Mouse (Mus musculus) WW6 (cell line): ENCODE measurements around the gene Cdon.
A peak's percentile ranks its signal among the peaks of the same experiment; 100 is the strongest.

Experiments used
- DNase-seq: peaks from one replicate; pipeline ENCODE4 v3.0.0-alpha.2; 2013; ENCODE audit warnings: low read depth, low spot score

The Cdon gene

DNA sequence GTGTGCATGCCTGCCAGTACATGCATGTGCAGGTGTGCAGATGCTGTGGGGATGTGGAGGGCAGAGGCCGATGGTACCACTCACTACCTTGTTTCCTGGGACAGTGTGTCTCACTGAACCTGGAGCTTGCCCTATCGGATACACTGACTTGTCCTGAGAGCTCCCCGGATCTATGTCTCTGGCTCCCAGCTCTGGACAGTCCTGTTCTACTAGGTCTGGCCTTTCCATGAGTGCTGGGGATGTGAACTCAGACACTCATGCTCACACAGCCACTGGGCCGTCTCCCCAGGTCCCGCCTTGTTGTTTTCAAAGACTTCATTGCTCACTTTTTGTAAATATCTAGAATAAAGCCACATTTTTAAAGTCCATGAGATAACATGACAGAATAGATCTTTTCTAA, 120.1 kb downstream of the Cdon start:
- DNase-seq, result no peak

DNA sequence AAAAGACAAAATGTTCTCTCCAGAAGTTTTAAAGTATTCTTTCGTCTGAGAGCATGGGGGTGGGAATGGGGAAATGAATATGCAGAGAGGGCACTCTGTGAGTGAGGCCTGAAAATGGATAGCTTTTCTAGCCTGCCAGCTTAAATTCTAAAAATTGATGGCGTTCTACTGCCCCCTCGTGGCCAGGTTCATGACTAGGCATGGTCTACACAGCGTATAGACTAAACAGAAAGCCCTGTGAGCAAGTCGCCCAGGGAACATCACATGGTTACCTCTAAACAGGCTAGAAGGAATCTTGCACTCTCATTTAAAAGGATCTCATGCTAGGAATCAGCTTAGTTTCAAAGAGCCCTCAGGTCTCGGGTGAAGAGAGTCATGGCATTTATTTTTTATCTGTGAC, 120.6 kb downstream of the Cdon start:
- peak; percentile 36 for DNase-seq

DNA sequence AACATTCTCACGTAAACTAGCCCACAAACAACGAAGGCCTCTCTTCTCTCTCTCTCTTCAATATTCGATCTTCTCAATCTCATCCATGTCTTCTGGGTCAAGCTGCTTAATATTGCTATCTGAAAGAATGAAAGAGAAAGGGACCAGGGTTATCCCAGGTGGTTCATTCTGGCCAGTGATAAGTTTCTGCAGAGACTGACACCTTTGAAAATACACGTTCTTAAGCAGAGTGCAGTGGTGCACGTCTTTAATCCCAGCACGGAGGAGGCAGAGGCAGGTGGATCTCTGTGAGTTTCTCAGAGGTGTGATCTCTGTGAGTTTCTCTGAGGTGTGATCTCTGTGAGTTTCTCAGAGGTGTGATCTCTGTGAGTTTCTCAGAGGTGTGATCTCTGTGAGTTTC, 121.0 kb downstream of the Cdon start:
- no peak for DNase-seq

DNA sequence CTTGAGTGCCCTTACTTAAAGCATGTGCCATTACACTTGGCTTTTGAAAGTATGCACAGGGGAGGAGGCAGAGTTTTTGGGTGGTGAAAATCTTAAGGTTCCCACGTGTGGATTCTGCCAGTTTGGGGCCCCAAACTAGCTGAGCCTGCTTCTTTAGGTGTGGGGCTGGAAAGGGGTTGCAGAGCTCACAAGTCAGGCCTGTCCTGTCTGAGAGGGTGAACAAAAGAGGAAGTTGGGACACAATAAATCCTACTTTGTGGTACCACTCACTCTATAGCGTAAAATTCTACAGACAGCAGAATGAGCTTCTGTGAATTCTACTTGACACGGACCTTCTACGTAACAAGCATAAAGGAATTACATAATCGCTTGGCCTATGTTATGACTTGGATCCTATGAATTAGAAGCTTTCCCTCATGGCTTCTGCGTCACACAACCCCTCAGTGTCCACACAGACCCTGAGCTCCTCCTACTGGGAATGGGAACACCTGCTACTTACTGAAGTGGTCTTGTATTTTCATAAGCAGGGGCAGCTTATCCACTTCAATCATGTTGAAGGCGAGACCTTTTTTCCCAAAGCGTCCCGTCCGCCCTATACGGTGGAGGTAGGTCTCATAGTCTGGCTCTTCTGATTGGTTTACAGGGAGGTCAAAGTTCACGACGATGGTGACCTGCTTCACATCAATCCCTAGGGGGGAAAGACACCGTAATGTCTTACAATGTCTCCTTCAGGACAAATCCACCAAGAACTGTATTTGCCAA, 122.4 kb downstream of the Cdon start:
- DNase-seq, result no peak

DNA sequence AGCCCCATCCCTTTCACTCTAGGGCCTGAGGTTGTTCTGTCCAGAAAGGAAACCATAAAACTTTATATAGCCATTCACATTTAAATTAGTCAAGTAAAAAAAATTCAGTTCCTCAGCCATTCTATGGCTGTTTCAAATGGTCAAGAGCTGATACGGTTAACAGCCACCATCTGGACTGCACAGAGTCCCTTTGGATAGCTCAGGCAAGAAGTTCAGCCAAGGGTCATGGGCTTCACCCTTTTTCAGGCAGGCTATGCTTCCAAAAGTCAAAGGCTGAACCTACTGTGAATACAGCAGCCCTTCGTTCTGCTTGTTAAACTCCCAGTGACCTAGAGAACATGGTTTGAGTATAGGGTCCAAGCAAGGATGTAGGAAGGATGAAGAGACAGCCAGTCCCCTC, 123.7 kb downstream of the Cdon start:
- DNase-seq, result no peak

DNA sequence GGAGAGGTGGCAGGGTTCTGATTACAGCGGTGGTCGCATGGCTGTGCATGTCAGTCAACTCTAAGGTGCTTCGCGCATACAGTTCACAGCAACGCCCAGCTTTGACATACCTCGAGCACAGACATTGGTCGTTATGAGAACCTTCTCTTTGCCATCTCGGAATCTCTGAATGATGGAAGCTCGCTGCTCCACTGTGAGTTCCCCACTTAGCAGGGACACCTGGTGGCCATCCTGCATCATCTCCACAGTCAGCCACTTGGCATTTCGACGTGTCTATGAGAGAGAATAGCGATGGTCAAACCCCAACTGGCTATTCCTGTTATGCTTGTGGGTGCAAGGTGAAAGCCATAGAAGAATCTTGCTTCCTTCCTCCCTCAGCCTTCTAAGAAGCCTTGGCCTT, 124.8 kb downstream of the Cdon start:
- DNase-seq, result no peak

DNA sequence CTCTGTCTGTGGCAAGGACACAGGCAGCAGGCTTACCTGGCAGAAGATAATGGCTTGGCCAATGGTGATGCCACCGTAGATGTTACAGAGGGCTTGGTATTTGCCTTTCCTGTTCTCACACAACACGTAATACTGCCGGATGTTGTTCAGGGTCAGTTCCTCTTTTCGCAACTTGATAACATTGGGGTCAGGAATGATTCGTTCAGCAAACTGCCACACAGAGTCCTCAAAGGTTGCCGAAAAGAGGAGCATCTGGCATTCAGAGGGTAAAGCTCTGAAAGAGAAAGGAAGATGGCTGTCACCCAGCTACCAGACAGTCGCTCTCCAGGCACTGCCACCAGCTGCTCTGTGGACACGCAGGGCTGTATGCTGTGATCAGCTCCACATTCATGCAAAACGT, 125.8 kb downstream of the Cdon start:
- no peak for DNase-seq

DNA sequence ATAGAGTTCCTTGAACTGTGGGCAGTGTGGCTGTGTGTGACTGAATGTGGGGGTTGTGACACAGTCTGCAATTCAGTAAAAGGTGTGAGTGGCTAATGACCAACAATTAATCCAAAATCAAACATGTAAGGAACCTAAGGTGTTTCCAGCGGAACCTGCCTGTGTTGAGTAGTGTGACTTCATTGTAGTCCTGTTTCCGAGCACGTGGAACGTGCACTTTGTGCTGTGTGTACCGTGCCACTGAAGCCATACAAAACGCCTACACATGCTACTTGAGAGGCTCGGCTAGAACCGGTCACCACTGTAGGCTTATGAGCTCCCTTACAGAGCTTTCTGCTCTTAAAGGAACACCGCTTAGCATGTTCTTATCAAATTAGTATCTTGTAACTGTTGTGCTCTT, 127.5 kb downstream of the Cdon start:
- DNase-seq, result no peak

DNA sequence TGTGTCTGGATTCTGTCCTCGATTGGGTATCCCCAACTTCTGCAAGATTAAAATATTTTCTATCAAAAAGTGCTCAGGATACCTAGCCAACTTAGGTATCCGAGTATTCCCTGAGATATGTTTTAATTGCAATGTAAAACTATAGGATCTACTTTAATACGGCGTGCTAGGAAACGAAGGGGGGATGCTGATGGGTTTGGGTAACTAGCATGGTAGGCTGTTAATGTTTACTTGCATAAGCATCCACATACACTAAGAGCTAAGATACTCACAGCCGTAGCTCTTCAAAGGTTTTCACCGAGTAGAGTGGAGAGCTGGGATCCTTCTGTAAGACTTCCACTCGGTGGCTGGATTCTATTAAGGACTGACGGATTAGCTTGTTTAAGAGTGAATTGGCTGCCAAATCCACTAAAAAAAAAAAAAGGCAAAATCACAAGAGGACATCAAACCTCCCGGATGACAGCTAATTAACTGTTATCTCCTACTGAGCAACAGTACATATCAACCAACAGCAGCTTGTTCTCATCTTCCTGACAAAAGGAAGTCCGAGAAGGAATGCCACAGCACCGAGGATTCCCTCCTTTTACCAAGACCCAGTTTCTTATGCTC, 135.7 kb downstream of the Cdon start:
- no peak for DNase-seq
